Mouse (Mus musculus) intestine, postnatal 0 days (tissue): Measurements from ENCODE around the gene Lbx1. TPM values are rescaled to one million over a fixed set of nuclear protein-coding genes. Genes with fewer than 3 reads are reported as not detected.
A peak's percentile ranks its signal among the peaks of the same experiment; 100 is the strongest.

ENCODE experiments used
- ATAC-seq: fragments of 200-750 bp; cut with Nextera tagmentation; 2 replicates; pipeline ENCODE4 v1.8.0; 2017; ENCODE audit warnings: mild to moderate bottlenecking, moderate TSS enrichment, moderate library complexity
- H3K27ac ChIP-seq: fragments of 300-500 bp; sonication (generic); 2 replicates; pipeline ENCODE4 v1.5.1; 2014; ENCODE audit warnings: mild to moderate bottlenecking, low read depth, low read length, moderate library complexity
- H3K27me3 ChIP-seq: fragments of 300-500 bp; sonication (generic); replicated peaks from 2 replicates; pipeline ENCODE4 v1.6.1; 2014; ENCODE audit warnings: low read length, mixed read lengths; ENCODE audit not compliant: control insufficient read depth, insufficient read depth
- H3K36me3 ChIP-seq: fragments of 300-500 bp; sonication (generic); 2 replicates; pipeline ENCODE4 v1.6.1; 2014; ENCODE audit warnings: mild to moderate bottlenecking, moderate library complexity; ENCODE audit not compliant: control insufficient read depth, insufficient read depth
- H3K4me1 ChIP-seq: fragments of 300-500 bp; sonication (generic); replicated peaks from 2 replicates; pipeline ENCODE4 v1.6.1; 2014; ENCODE audit warnings: antibody characterized with exemption, low read length, mixed read lengths; ENCODE audit not compliant: control insufficient read depth, insufficient read depth
- H3K4me2 ChIP-seq: fragments of 300-500 bp; sonication (generic); replicated peaks from 2 replicates; pipeline ENCODE4 v1.6.1; 2014; ENCODE audit warnings: low read depth, mild to moderate bottlenecking, moderate library complexity
- H3K4me3 ChIP-seq: fragments of 300-500 bp; sonication (generic); 2 replicates; pipeline ENCODE4 v1.5.1; 2014; ENCODE audit warnings: low read depth, low read length
- H3K9ac ChIP-seq: fragments of 300-500 bp; sonication (generic); 2 replicates; pipeline ENCODE4 v1.6.1; 2014; ENCODE audit warnings: mild to moderate bottlenecking, low read depth, low read length
- H3K9me3 ChIP-seq: fragments of 300-500 bp; sonication (generic); 2 replicates; pipeline ENCODE4 v1.6.1; 2016; ENCODE audit warnings: mixed run types; ENCODE audit not compliant: control insufficient read depth
- CTCF ChIP-seq: sonication (generic); IDR thresholded peaks from 2 replicates; pipeline ENCODE4 v1.5.1; 2016; ENCODE audit warnings: low read depth, mild to moderate bottlenecking, control low read depth, antibody characterized with exemption, moderate library complexity
- WGBS: fragments of 180-500 bp; shearing (Covaris S2); extraction: QIAGEN DNeasy Blood & Tissue Kit; methylation state at CpG from one replicate; pipeline ENCODE4 v1.1.7; 2014; 5-methylcytosine and 5-hydroxymethylcytosine counted together
- polyA plus RNA-seq: library from polyadenylated mRNA; unstranded; fragments of >200 nt; fragmentation: Nextera tagmentation; extraction: Ambion mirVana; gene quantifications from 2 replicates; pipeline ENCODE4 v1.2.1, GENCODE M21; 2015

Lbx1 gene
- polyA plus RNA-seq, 1 experiment from 2014 or later, result not detected

DNA sequence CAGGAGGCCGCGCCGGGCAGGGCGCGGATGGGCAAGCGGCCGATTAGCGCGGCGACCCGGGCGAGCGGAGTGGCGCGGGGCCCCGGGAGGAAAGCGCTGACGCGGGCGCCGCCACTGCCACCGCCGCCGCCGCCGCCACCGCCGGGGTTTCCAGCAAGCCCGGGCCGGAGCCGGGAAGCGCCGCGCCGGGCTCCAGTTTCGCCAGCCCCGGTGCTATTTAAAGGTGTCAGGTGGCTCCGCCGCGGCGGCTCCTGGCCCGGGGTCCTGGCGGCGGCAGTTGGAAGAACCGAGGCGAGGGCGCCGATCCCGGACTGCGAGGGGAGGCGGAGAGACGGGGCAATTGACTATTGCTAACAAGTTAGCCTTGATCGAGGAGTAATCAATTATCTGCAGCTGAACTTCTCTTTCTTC, 276 bp downstream of the Lbx1 start:
- TF ChIP-seq CTCF, result no peak
- peak overlapping the region; percentile 31 for H3K4me3 ChIP-seq
- no peaks in the 10 kb centered on the region for H3K4me1 ChIP-seq
- H3K4me2 ChIP-seq, result peak overlapping the region; percentile 47
- no peaks in the 10 kb centered on the region for H3K9me3 ChIP-seq
- ATAC-seq, result no peak
- no peak overlapping the region for H3K9ac ChIP-seq
- no peak overlapping the region for H3K27ac ChIP-seq
- WGBS, result under 1% methylated on average over 44 of the region's 53 CpGs
- no peaks in the 10 kb centered on the region for H3K36me3 ChIP-seq
- peaks cover 97% of the 10 kb centered on the region for H3K27me3 ChIP-seq

DNA sequence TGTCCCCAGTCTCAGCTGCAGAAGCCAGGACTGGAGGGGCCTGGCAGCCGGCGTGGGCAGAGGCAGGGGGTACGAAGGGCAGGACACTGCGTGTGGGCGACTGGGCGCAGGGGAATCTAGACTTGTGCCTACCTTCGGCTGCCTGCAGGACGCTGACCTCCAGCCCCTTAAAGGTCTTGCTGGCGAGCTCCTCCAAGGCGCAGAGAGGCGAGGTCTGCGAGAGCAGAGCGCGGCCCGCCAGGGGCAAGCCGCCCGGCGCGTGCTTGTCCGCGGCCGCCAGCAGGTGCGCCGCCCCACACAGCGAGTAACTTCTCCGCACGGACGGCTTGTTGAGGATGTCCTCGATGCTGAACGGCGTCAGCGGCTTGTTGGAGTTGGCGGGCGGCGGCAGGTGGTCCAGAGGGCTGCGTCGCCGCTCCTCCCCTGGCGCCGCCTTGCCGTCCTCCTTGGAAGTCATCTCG, 811 bp downstream of the Lbx1 start:
- Histone ChIP-seq H3K4me3 (peak overlapping the region; percentile 31), H3K9ac (no peak overlapping the region), H3K4me2 (peak overlapping the region; percentile 47), H3K9me3 (no peaks in the 10 kb centered on the region), H3K36me3 (no peaks in the 10 kb centered on the region), H3K27me3 (peaks cover 98% of the 10 kb centered on the region), H3K27ac (no peak overlapping the region), H3K4me1 (no peaks in the 10 kb centered on the region)
- ATAC-seq, result no peak
- no peak for TF ChIP-seq CTCF
- WGBS, result under 1% methylated on average over 42 of the region's 42 CpGs

DNA sequence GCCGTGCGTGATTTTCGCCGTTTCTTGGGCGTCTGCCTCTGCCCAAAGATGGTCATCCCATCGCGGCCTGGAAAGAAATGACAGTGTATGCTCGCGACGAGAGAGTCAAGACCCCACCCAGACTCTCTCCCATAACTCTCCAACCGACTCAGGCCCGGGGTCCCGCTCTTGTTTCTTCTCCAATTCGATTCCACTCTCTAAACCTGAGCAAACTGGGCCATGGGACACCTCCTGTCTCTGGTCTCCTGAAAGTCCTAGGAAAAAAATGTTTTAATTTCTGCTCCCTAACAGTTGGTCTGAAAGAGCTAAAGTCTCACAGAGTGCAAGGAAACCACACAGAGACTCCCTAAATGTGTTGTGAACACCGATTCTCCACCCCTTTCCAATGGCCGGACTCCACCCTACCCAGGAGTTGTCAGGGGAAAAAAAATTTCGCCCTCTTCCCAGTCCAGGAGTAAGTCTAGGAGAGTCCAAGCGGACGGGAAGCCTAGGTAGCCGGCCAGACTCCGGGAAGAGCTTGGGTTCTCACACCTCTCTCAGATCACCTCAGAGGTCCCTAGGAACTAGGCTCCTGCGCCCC, 1.3 kb downstream of the Lbx1 start:
- H3K27me3 ChIP-seq, result peaks cover 100% of the 10 kb centered on the region

DNA sequence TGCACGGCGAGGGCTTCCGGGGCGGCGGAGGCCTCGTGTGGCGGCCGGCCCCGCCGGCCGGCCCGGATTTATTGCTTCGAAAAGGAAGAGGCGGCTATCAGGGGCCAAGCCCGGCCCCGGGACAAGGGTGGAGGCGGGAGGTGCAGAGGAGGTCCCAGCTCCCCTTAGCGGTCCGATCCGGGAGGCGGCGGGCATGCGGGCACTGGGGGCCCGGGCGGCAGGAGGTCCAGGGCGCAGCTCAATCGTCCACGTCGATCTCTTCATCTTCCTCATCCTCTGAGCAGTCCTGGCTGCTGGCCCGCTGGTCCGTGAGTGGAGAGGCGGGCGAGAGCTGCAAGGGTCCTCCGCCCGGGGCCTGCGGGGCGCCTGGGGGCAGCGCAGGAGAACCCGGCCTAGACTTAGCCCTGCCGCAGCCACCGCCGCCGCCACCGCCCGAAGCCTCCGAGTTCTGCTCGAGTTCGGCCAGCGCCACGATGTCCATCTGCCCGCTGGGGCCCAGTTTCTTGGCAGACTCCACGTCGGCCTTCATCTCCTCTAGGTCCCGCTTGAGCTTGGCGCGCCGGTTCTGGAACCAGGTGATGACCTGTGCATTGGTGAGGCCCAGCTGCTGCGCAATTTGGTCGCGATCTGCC, 2.0 kb downstream of the Lbx1 start:
- no peak for ATAC-seq
- H3K4me3 ChIP-seq, result peak overlapping the region; percentile 7
- H3K9me3 ChIP-seq, result no peaks in the 10 kb centered on the region
- no peak overlapping the region for H3K9ac ChIP-seq
- WGBS, result under 1% methylated on average over 51 of the region's 60 CpGs
- no peaks in the 10 kb centered on the region for H3K36me3 ChIP-seq
- no peak overlapping the region for H3K27ac ChIP-seq
- peak overlapping the region; percentile 30 for H3K4me2 ChIP-seq
- TF ChIP-seq CTCF, result no peak
- H3K27me3 ChIP-seq, result peaks cover 100% of the 10 kb centered on the region
- H3K4me1 ChIP-seq, result no peaks in the 10 kb centered on the region

More for the DNA sequence above, 1.3 kb downstream of the Lbx1 start:
- 2% methylated on average over 22 of the region's 22 CpGs for WGBS
- TF ChIP-seq CTCF, result no peak
- no peak overlapping the region for H3K9ac ChIP-seq
- no peak overlapping the region for H3K27ac ChIP-seq
- no peak overlapping the region for H3K4me2 ChIP-seq
- H3K4me1 ChIP-seq, result no peaks in the 10 kb centered on the region
- H3K4me3 ChIP-seq, result peak overlapping the region; percentile 31
- H3K9me3 ChIP-seq, result no peaks in the 10 kb centered on the region
- H3K36me3 ChIP-seq, result no peaks in the 10 kb centered on the region
- ATAC-seq, result no peak

DNA sequence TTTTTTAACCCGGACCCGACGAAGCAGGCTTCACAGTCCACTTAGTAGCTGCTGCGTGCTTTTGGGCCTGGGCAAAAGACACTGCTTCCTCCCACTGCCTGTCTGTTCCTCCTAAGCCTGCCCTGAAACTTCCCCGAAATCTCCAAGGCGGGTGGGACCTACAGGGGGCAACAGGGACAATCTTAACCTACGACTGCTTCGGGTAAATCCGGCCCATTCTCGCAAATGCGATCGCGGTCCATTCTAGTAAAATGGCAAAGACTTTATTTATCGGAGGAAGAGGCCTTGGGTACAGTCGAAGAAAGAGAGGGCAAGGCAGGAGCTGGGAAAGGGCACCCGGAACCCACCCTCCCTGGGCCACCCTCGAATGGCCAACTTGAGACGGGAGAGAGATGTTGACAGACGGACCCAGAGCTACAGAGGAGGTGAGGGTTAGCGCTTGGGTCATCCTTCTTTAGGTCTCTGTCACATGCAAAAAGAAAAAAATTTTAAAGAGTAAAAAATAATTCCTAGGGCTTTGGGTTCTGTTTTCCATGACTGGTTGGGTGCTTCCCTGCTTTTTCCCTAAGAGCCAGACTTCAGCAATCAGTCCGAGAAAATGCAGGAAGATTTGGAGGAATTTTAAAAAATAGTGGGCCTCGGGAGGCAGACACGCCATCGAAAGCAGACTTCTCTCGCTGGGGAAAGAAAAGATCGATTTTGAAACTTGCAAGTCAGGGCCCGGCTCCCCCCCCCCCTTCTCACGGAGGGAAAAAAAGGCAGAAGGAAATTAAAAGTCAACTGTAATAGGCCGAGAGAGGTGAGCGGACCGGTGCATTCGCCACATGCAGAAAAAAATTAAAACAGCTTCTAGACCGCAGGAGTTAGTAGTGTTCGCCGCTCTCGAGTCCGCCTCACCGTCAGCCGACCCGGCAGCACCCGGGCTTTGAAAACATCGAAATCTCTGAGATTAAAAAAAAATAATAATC, 2.9 kb downstream of the Lbx1 start:
- Histone ChIP-seq H3K27me3 (peaks cover 100% of the 10 kb centered on the region), H3K36me3 (no peaks in the 10 kb centered on the region), H3K9ac (no peak overlapping the region), H3K27ac (no peak overlapping the region), H3K4me2 (peak overlapping the region; percentile 30; the same call in 1 of the 2 replicates), H3K4me1 (no peaks in the 10 kb centered on the region), H3K9me3 (no peaks in the 10 kb centered on the region), H3K4me3 (peak overlapping the region; percentile 20)
- no peak for TF ChIP-seq CTCF
- no peak for ATAC-seq
- 2% methylated on average over 42 of the region's 42 CpGs for WGBS

DNA sequence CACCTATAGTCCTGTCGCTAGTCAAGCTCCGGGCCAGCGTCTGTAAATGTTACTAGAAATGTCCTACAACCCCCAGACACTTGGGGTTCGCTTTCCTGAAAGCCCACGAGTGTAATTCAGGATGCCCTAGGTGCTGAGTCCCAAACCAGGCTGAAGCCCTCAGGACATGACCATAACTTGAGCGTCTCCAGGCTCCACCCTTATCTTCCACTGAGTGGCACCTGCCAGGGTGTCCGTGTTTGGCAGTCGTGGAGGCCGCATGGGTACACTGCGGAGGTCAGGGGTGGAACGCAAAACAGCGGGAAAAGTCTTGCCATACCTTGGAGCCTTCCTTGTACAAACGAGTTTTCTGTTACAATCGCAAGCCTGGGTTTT, 3.6 kb downstream of the Lbx1 start:
- H3K4me2 ChIP-seq, result no peak overlapping the region
- no peaks in the 10 kb centered on the region for H3K9me3 ChIP-seq
- H3K4me1 ChIP-seq, result no peaks in the 10 kb centered on the region
- no peak overlapping the region for H3K9ac ChIP-seq
- TF ChIP-seq CTCF, result no peak
- H3K4me3 ChIP-seq, result peak overlapping the region; percentile 20
- peaks cover 99% of the 10 kb centered on the region for H3K27me3 ChIP-seq
- WGBS, result 2% methylated on average over 14 of the region's 14 CpGs
- ATAC-seq, result no peak
- H3K36me3 ChIP-seq, result no peaks in the 10 kb centered on the region
- H3K27ac ChIP-seq, result no peak overlapping the region
